Mouse (Mus musculus) kidney, adult 2 months (tissue): ENCODE data around the gene Slc4a2.

Source experiments
- CTCF ChIP-seq: fragments of 200-500 bp; conservative IDR thresholded peaks from 2 replicates; pipeline ENCODE4 v1.5.1; 2011; ENCODE audit warnings: low read depth, mild to moderate bottlenecking, control low read depth, low read length, moderate library complexity, mixed read lengths; ENCODE audit not compliant: insufficient read depth, insufficient read length
- POLR2A ChIP-seq: fragments of 200-500 bp; IDR thresholded peaks from one replicate; pipeline ENCODE4 v1.6.1; 2011; ENCODE audit warnings: low read depth, low read length, control low read depth

GRCm38 (mm10) chr5:24385887-24386550 lies 37.6 kb upstream of the Slc4a2 start:
- TF ChIP-seq CTCF (no peak), POLR2A (no peak)
